Mouse (Mus musculus): ENCODE measurements around the gene Mst1r.

DNA sequence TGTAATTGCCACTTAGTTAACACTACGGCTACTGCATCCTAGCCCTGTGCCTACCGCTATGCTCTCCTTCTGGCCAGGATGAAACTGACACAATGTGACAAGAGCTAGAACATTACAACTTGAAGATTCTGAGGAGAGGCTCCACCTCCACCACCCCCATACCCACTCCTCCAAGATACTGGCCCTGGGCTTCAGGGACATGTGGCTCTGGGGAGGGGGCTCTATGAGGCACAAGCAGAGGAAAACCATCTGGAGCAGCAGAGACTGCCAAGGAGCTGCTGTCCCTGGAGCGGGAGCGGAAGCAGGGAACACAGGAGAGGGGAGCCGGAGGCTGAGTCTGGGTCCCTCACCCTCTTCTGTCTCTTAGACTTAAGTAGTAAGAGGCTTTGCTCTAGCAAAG, 21.1 kb downstream of the Mst1r start:
- no peak for TF ChIP-seq USF1 (IDR thresholded peaks at IDR 0.05; ENCODE audit: low read depth, low read length)
- no peak for TF ChIP-seq NRF1 (IDR thresholded peaks at IDR 0.05; ENCODE audit: insufficient read depth, low read depth, low read length, poor library complexity, severe bottlenecking)
- no peak for TF ChIP-seq CTCF (IDR thresholded peaks at IDR 0.05 in 2 of 3, conservative IDR thresholded peaks at IDR 0.05 in 1 of 3; ENCODE audit: control insufficient read depth in 1 of 3, insufficient read depth in 1 of 3, low read depth in 2 of 3, low read length in 3 of 3, poor library complexity in 1 of 3, severe bottlenecking in 1 of 3)
- no peak for TF ChIP-seq GATA1 (IDR thresholded peaks at IDR 0.05; ENCODE audit: low read depth, low read length)
- TF ChIP-seq POLR2A (IDR thresholded peaks at IDR 0.05; ENCODE audit: control insufficient read depth in 1 of 2, insufficient read depth in 1 of 2, low read depth in 1 of 2, low read length in 2 of 2, poor library complexity in 1 of 2): no peak
- no peak for TF ChIP-seq CHD1 (IDR thresholded peaks at IDR 0.05; ENCODE audit: low read depth, low read length)
- TF ChIP-seq USF2 (IDR thresholded peaks at IDR 0.05; ENCODE audit: borderline replicate concordance in 1 of 2, insufficient read depth in 1 of 2, low read depth in 1 of 2, low read length in 2 of 2): no peak
- no peak for TF ChIP-seq HCFC1 (IDR thresholded peaks at IDR 0.05; ENCODE audit: low read depth, low read length)

Data from MEL (cell line).